Mouse (Mus musculus): ENCODE measurements at regions not wholly inside any gene's neighbourhood (a gene's known extent, or its start where the extent isn't known, plus 50 kb on each side); places are given as distances from the start of the nearest gene placed in this dataset.
"Not testable (repeated sequence)": the region's sequence is repeated elsewhere in the genome, so short reads cannot be mapped to it uniquely, and the experiment has no call there.

DNA sequence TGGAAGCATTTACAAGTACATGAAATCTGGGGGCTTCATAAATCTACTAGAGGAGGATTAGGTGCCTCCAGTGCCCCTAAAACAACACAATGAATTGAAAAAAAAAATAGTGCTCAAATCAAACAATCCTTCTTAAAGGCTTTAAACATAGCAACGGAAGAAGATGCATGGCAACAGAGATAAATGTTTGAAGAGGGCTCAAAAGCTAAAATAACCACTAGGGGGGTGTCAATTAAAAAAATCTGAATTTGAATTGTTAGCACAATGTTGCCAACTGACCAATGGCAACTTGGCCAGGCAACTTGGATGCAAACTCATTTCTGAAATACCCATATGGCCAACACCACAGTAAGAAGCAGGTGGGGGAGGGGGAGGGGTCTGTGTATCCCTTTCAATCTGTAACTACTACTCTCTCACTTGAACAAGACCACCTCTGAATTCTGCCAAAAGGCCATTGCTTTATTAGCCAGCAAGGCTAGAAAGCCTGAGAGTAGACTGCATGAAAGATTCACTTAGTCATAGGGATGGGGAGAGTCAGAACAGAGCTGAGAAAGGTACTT is 312.6 kb downstream of the Samd5 start:
- Histone ChIP-seq H3K27me3 (ENCODE audit: control insufficient read depth, insufficient read depth, low read length) (no peaks in the 10 kb centered on the region), H3K27ac (ENCODE audit: low read depth, low read length) (no peak overlapping the region), H3K4me1 (ENCODE audit: control insufficient read depth, insufficient read depth, low read length) (no peaks in the 10 kb centered on the region), H3K9ac (ENCODE audit: low read length) (no peak overlapping the region), H3K36me3 (ENCODE audit: control insufficient read depth, insufficient read depth, low read length) (no peaks in the 10 kb centered on the region), H3K4me2 (no peak overlapping the region), H3K9me3 (ENCODE audit: control insufficient read depth, low read length) (no peaks in the 10 kb centered on the region), H3K4me3 (ENCODE audit: low read depth, low read length) (no peak overlapping the region)
- WGBS = 69% methylated on average over 1 of the region's 1 CpGs
- DNase-seq (ENCODE audit: low spot score, missing footprints) (peak; percentile 51), ATAC-seq (ENCODE audit: low FRiP score) (no peak)

DNA sequence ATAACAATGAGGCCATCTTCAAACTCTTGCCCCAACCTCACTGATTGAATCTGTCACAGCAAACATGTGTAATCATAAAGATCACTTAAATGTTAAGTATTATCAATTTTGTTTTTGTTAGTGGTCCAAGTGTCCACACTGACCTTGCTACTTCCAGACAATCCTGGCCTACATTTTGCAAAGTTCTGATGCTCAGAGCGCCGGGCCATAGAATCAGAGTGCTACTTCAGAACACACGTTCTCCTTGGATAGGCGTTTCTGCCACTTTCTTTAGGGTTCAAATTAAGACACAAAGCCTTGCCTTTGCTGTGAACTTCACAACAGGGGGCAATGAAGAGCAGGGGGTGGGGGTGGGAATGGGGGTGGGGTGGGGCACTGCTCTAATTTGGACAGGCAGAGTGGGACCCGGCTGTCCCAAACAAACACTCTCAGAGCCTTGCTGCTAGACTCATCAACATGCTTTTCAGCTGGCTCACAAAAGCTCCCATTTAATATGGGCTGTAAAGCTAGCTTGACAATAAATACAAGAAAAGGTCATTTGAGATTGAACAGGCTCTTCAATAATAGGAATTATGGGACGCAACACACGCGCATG is 336.7 kb downstream of the Samd5 start:
- no peaks in the 10 kb centered on the region for H3K9me3 ChIP-seq (ENCODE audit: control insufficient read depth, low read length)
- no peaks in the 10 kb centered on the region for H3K4me1 ChIP-seq (ENCODE audit: control insufficient read depth, insufficient read depth, low read length)
- WGBS = 50% methylated on average over 8 of the region's 8 CpGs
- ATAC-seq (ENCODE audit: low FRiP score) (peak; percentile 63), DNase-seq (ENCODE audit: low spot score, missing footprints) (no peak)
- H3K4me3 ChIP-seq (ENCODE audit: low read depth, low read length) = no peak overlapping the region
- H3K27ac ChIP-seq (ENCODE audit: low read depth, low read length) = no peak overlapping the region
- no peaks in the 10 kb centered on the region for H3K27me3 ChIP-seq (ENCODE audit: control insufficient read depth, insufficient read depth, low read length)
- no peaks in the 10 kb centered on the region for H3K36me3 ChIP-seq (ENCODE audit: control insufficient read depth, insufficient read depth, low read length)
- no peak overlapping the region for H3K4me2 ChIP-seq
- H3K9ac ChIP-seq (ENCODE audit: low read length) = no peak overlapping the region

- Histone ChIP-seq H3K4me1 (ENCODE audit: control insufficient read depth, insufficient read depth, low read length) (peaks cover 13% of the 10 kb centered on the region), H3K4me3 (ENCODE audit: low read depth, low read length) (no peak overlapping the region), H3K9me3 (ENCODE audit: control insufficient read depth, low read length) (no peaks in the 10 kb centered on the region), H3K9ac (ENCODE audit: low read length) (no peak overlapping the region), H3K27me3 (ENCODE audit: control insufficient read depth, insufficient read depth, low read length) (no peaks in the 10 kb centered on the region), H3K4me2 (no peak overlapping the region), H3K36me3 (ENCODE audit: control insufficient read depth, insufficient read depth, low read length) (no peaks in the 10 kb centered on the region), H3K27ac (ENCODE audit: low read depth, low read length) (no peak overlapping the region)
- 78% methylated on average over 10 of the region's 10 CpGs for WGBS
- DNase-seq (ENCODE audit: low spot score, missing footprints) = no peak
- ATAC-seq (ENCODE audit: low FRiP score) = no peak
These were observed 340.7 kb downstream of the Samd5 start for GRCm38 (mm10) chr10:9334245-9334845.

GRCm38 (mm10) chr10:9331694-9332093 is 343.3 kb downstream of the Samd5 start:
- no peak overlapping the region for H3K4me2 ChIP-seq
- WGBS = 15% methylated on average over 3 of the region's 3 CpGs
- no peaks in the 10 kb centered on the region; the same call in 1 of the 2 replicates for H3K9me3 ChIP-seq (ENCODE audit: control insufficient read depth, low read length)
- DNase-seq (ENCODE audit: low spot score, missing footprints) (peak; percentile 90), ATAC-seq (ENCODE audit: low FRiP score) (peak; percentile 70)
- H3K4me1 ChIP-seq (ENCODE audit: control insufficient read depth, insufficient read depth, low read length) = peaks cover 13% of the 10 kb centered on the region
- no peak overlapping the region for H3K4me3 ChIP-seq (ENCODE audit: low read depth, low read length)
- H3K36me3 ChIP-seq (ENCODE audit: control insufficient read depth, insufficient read depth, low read length) = no peaks in the 10 kb centered on the region
- no peak overlapping the region for H3K9ac ChIP-seq (ENCODE audit: low read length)
- no peak overlapping the region for H3K27ac ChIP-seq (ENCODE audit: low read depth, low read length)
- no peaks in the 10 kb centered on the region for H3K27me3 ChIP-seq (ENCODE audit: control insufficient read depth, insufficient read depth, low read length)

GRCm38 (mm10) chr10:9328324-9328723 is 346.7 kb downstream of the Samd5 start:
- Histone ChIP-seq H3K27ac (ENCODE audit: low read depth, low read length) (no peak overlapping the region), H3K4me2 (no peak overlapping the region), H3K36me3 (ENCODE audit: control insufficient read depth, insufficient read depth, low read length) (no peaks in the 10 kb centered on the region), H3K27me3 (ENCODE audit: control insufficient read depth, insufficient read depth, low read length) (no peaks in the 10 kb centered on the region), H3K9ac (ENCODE audit: low read length) (no peak overlapping the region), H3K9me3 (ENCODE audit: control insufficient read depth, low read length) (no peaks in the 10 kb centered on the region; the same call in 1 of the 2 replicates), H3K4me1 (ENCODE audit: control insufficient read depth, insufficient read depth, low read length) (peaks cover 13% of the 10 kb centered on the region), H3K4me3 (ENCODE audit: low read depth, low read length) (no peak overlapping the region)
- ATAC-seq (ENCODE audit: low FRiP score) (no peak), DNase-seq (ENCODE audit: low spot score, missing footprints) (no peak)
- 92% methylated on average over 4 of the region's 4 CpGs for WGBS

GRCm38 (mm10) chr10:9327881-9328280 is 347.1 kb downstream of the Samd5 start:
- not testable (repeated sequence) for H3K9ac ChIP-seq (ENCODE audit: low read length); DNase-seq (ENCODE audit: low spot score, missing footprints); H3K4me3 ChIP-seq (ENCODE audit: low read depth, low read length); H3K9me3 ChIP-seq (ENCODE audit: control insufficient read depth, low read length); H3K4me2 ChIP-seq; ATAC-seq (ENCODE audit: low FRiP score); H3K36me3 ChIP-seq (ENCODE audit: control insufficient read depth, insufficient read depth, low read length); H3K27ac ChIP-seq (ENCODE audit: low read depth, low read length); H3K27me3 ChIP-seq (ENCODE audit: control insufficient read depth, insufficient read depth, low read length)
- 93% methylated on average over 4 of the region's 4 CpGs for WGBS
- H3K4me1 ChIP-seq (ENCODE audit: control insufficient read depth, insufficient read depth, low read length) = peaks cover 13% of the 10 kb centered on the region

GRCm38 (mm10) chr10:9312326-9312725 is 362.7 kb downstream of the Samd5 start:
- Histone ChIP-seq H3K4me1 (ENCODE audit: control insufficient read depth, insufficient read depth, low read length) (no peaks in the 10 kb centered on the region), H3K4me2 (no peak overlapping the region), H3K9me3 (ENCODE audit: control insufficient read depth, low read length) (no peaks in the 10 kb centered on the region), H3K27ac (ENCODE audit: low read depth, low read length) (no peak overlapping the region), H3K4me3 (ENCODE audit: low read depth, low read length) (no peak overlapping the region), H3K9ac (ENCODE audit: low read length) (no peak overlapping the region), H3K36me3 (ENCODE audit: control insufficient read depth, insufficient read depth, low read length) (no peaks in the 10 kb centered on the region), H3K27me3 (ENCODE audit: control insufficient read depth, insufficient read depth, low read length) (no peaks in the 10 kb centered on the region)
- DNase-seq (ENCODE audit: low spot score, missing footprints) (no peak), ATAC-seq (ENCODE audit: low FRiP score) (no peak)
- WGBS = 91% methylated on average over 6 of the region's 6 CpGs

DNA sequence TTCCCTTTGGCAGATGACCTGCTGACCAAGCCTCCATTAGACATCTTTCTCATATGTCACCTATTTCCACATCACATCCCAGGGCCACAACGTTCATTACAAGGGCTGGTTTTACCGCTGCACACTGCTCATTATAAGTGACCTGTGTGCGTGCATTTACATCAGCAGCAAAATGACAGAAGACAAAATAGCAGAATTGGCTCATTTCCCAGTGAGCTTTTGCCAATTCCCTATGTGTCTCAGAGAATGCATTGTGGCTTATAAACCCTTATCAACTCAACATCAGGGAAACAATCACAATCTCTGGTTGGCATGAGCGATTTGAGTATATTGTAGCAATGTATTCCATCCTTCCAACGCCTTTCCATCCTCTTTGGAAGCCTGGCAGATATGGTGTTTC is 364.7 kb downstream of the Samd5 start:
- Histone ChIP-seq H3K4me3 (ENCODE audit: low read depth, low read length) (no peak overlapping the region), H3K36me3 (ENCODE audit: control insufficient read depth, insufficient read depth, low read length) (no peaks in the 10 kb centered on the region), H3K4me2 (no peak overlapping the region), H3K9me3 (ENCODE audit: control insufficient read depth, low read length) (no peaks in the 10 kb centered on the region), H3K9ac (ENCODE audit: low read length) (no peak overlapping the region), H3K27ac (ENCODE audit: low read depth, low read length) (no peak overlapping the region), H3K27me3 (ENCODE audit: control insufficient read depth, insufficient read depth, low read length) (no peaks in the 10 kb centered on the region), H3K4me1 (ENCODE audit: control insufficient read depth, insufficient read depth, low read length) (no peaks in the 10 kb centered on the region)
- ATAC-seq (ENCODE audit: low FRiP score) (no peak), DNase-seq (ENCODE audit: low spot score, missing footprints) (no peak)
- WGBS = 86% methylated on average over 5 of the region's 5 CpGs

DNA sequence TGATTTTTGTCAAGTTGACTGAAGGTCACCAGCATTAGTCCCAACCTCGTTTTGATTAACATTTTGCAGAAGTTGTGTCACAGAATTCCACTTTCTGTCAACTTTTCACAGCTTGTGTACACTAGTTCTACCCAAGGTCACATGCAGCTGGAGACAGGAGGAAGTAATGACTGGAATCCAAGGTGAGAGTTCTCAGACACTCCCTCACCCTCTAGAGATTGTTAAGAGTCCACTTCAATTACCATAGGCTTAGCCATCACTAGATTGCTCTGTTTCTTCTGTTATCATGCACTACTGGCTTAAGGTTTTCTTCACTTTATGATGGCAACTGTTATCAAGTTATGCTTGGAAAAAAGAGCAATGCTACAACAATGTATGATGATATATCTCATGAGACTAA is 379.0 kb downstream of the Samd5 start:
- H3K4me2 ChIP-seq = no peak overlapping the region
- no peaks in the 10 kb centered on the region for H3K4me1 ChIP-seq (ENCODE audit: control insufficient read depth, insufficient read depth, low read length)
- no peaks in the 10 kb centered on the region for H3K9me3 ChIP-seq (ENCODE audit: control insufficient read depth, low read length)
- WGBS = 66% methylated on average over 1 of the region's 1 CpGs
- ATAC-seq (ENCODE audit: low FRiP score) (no peak), DNase-seq (ENCODE audit: low spot score, missing footprints) (no peak)
- no peaks in the 10 kb centered on the region for H3K36me3 ChIP-seq (ENCODE audit: control insufficient read depth, insufficient read depth, low read length)
- H3K4me3 ChIP-seq (ENCODE audit: low read depth, low read length) = no peak overlapping the region
- H3K27me3 ChIP-seq (ENCODE audit: control insufficient read depth, insufficient read depth, low read length) = no peaks in the 10 kb centered on the region
- no peak overlapping the region for H3K9ac ChIP-seq (ENCODE audit: low read length)
- H3K27ac ChIP-seq (ENCODE audit: low read depth, low read length) = no peak overlapping the region
